Mouse (Mus musculus): Measurements from ENCODE around the gene Slc38a3. TPM values are rescaled to one million over a fixed set of nuclear protein-coding genes. Genes with fewer than 3 reads are reported as not detected.

Gene Slc38a3
- polyA plus RNA-seq, 1 experiment from 2014 or later: 5.1 TPM

Other genes with a start within 250 kb of the Slc38a3 start
- gene Tmem115, start 135.6 kb downstream of the Slc38a3 start, polyA plus RNA-seq (2015; fragmentation: Nextera tagmentation; extraction: Ambion mirVana): 51.1 and 51.8 TPM in 2 replicates
- gene Cyb561d2, start 127.3 kb downstream of the Slc38a3 start, polyA plus RNA-seq (2015; fragmentation: Nextera tagmentation; extraction: Ambion mirVana): 25.9 and 26.0 TPM in 2 replicates
- 40.4 and 44.1 TPM in 2 replicates for gene Nprl2, start 127.3 kb downstream of the Slc38a3 start, polyA plus RNA-seq (2015; fragmentation: Nextera tagmentation; extraction: Ambion mirVana)
- 1.0 and 1.3 TPM in 2 replicates for gene Zmynd10, start 122.2 kb downstream of the Slc38a3 start, polyA plus RNA-seq (2015; fragmentation: Nextera tagmentation; extraction: Ambion mirVana)
- 89.7 and 95.4 TPM in 2 replicates for gene Rassf1, start 118.0 kb downstream of the Slc38a3 start, polyA plus RNA-seq (2015; fragmentation: Nextera tagmentation; extraction: Ambion mirVana)
- gene Tusc2, start 106.3 kb downstream of the Slc38a3 start, polyA plus RNA-seq (2015; fragmentation: Nextera tagmentation; extraction: Ambion mirVana): 35.9 and 37.3 TPM in 2 replicates
- 101 and 104 TPM in 2 replicates for gene Hyal2, start 101.6 kb downstream of the Slc38a3 start, polyA plus RNA-seq (2015; fragmentation: Nextera tagmentation; extraction: Ambion mirVana)
- 12.8 and 13.7 TPM in 2 replicates for gene Hyal1, start 92.6 kb downstream of the Slc38a3 start, polyA plus RNA-seq (2015; fragmentation: Nextera tagmentation; extraction: Ambion mirVana)
- gene Naa80, start 90.6 kb downstream of the Slc38a3 start, polyA plus RNA-seq (2015; fragmentation: Nextera tagmentation; extraction: Ambion mirVana): 17.6 and 21.4 TPM in 2 replicates
- 1.6 and 1.8 TPM in 2 replicates for gene Hyal3, start 88.7 kb downstream of the Slc38a3 start, polyA plus RNA-seq (2015; fragmentation: Nextera tagmentation; extraction: Ambion mirVana)
- 45.9 and 58.8 TPM in 2 replicates for gene Ifrd2, start 81.9 kb downstream of the Slc38a3 start, polyA plus RNA-seq (2015; fragmentation: Nextera tagmentation; extraction: Ambion mirVana)
- gene Sema3b, start 60.3 kb downstream of the Slc38a3 start, polyA plus RNA-seq (2015; fragmentation: Nextera tagmentation; extraction: Ambion mirVana): 13.6 and 23.6 TPM in 2 replicates
- gene Gnai2, start 34.2 kb downstream of the Slc38a3 start, polyA plus RNA-seq (2015; fragmentation: Nextera tagmentation; extraction: Ambion mirVana): 385 and 394 TPM in 2 replicates
- gene Gnat1, start 10.2 kb upstream of the Slc38a3 start, polyA plus RNA-seq (2015; fragmentation: Nextera tagmentation; extraction: Ambion mirVana): 2.8 TPM in 2 replicates
- gene Sema3f, start 40.9 kb upstream of the Slc38a3 start, polyA plus RNA-seq (2015; fragmentation: Nextera tagmentation; extraction: Ambion mirVana): 26.6 and 38.2 TPM in 2 replicates
- gene Rbm5, start 101.5 kb upstream of the Slc38a3 start, polyA plus RNA-seq (2015; fragmentation: Nextera tagmentation; extraction: Ambion mirVana): 193 and 212 TPM in 2 replicates
- 71.7 and 72.2 TPM in 2 replicates for gene Rbm6, start 203.7 kb upstream of the Slc38a3 start, polyA plus RNA-seq (2015; fragmentation: Nextera tagmentation; extraction: Ambion mirVana)
- 15.9 and 16.9 TPM in 2 replicates for gene Mon1a, start 218.6 kb upstream of the Slc38a3 start, polyA plus RNA-seq (2015; fragmentation: Nextera tagmentation; extraction: Ambion mirVana)
- gene Mst1r, start 237.3 kb upstream of the Slc38a3 start, polyA plus RNA-seq (2015; fragmentation: Nextera tagmentation; extraction: Ambion mirVana): 7.0 and 10.3 TPM in 2 replicates

All from limb, embryonic 15.5 days (tissue).